Mouse (Mus musculus) common myeloid progenitor, adult 5-6 weeks (primary cell): ENCODE measurements around the gene Olfr47. TPM values are rescaled to one million over a fixed set of nuclear protein-coding genes. Genes with fewer than 3 reads are reported as not detected.
"Not testable (repeated sequence)": the region's sequence is repeated elsewhere in the genome, so short reads cannot be mapped to it uniquely, and the experiment has no call there.

Source experiments
- ATAC-seq: replicated peaks from 2 replicates; pipeline ENCODE4 v1.8.0; 2016; ENCODE audit warnings: low read depth, mild to moderate bottlenecking, moderate TSS enrichment, inconsistent platforms; ENCODE audit not compliant: poor library complexity, severe bottlenecking
- total RNA-seq: library from RNA; stranded (forward); fragments of 200-1000, 187-1606 nt; gene quantifications from 2 replicates; pipeline ENCODE4 v1.2.3, GENCODE M21; 2017

Olfr47 gene
- total RNA-seq, result not detected in 2 replicates

DNA sequence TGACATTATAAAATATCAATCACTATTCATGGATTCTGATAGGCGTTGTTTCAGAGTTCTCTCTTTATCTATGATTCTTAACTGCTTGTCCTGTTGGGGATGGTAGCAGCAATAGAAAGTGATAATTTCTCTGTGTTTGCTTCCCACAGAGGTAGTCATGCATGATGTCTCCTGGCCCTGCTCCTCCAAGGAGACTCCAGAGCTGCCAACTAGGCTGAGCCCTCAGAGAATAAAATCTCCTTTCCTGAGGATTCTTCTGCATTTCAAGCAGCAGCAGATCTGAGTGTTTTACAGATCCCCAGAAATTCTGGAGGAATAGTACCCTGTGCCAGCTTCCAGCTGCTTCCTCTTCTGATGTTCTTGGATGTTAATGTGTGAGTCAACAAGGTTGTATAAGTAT lies at the start of gene Olfr47:
Gene Olfr47 (plus strand): TSS at position 275 of the 400 bp plus-strand sequence.
- not testable (repeated sequence) for ATAC-seq

DNA sequence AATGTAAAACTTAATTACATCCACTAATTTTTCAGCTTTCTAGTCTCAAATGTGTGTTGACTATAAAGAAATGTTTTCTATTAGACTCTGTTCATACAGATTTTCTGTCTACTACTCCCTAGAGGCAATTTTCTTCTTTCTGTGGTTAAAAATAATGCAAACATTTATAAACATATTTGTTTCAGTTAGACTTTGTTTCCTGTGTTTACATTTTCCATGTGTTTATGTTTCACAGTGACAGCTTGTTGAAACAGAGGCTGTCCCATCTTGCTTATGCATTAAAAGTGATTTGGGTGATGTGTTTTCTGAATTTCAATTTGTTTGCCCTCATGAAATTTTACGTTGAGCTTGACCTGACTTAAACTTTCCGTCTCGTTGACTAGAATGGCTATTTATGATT lies 40.3 kb upstream of the Olfr47 start:
- ATAC-seq, result no peak

GRCm38 (mm10) chr6:43196781-43197180 lies 34.5 kb upstream of the Olfr47 start, which contains the start of gene Olfr435:
Gene Olfr435, plus strand, starts transcription at chr6:43197146.
- ATAC-seq, result no peak

DNA sequence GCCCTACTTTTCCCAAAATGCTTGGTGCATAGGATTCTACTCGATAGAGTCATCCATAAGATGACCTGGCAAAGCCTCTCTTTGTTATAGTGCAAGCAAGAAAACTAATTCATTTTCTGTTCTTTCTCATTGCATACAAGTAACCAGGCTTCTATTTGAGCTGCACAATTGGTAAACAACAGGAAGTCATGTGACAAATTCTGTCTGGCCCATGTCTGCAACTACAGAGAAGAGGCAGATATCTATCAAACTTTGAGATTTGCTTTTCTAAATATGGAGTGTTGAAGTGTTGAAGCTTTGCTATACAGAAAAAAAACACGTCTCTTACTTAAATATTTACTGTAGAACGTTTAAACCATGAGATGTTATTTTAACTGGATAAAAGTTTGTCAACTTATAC lies 33.2 kb upstream of the Olfr47 start:
- ATAC-seq, result no peak

- ATAC-seq, result no peak
Observed at GRCm38 (mm10) chr6:43202786-43203185, 28.5 kb upstream of the Olfr47 start.

- no peak for ATAC-seq
Observed at GRCm38 (mm10) chr6:43205355-43205754, 26.0 kb upstream of the Olfr47 start.

- not testable (repeated sequence) for ATAC-seq
Observed at GRCm38 (mm10) chr6:43212873-43213272, 18.5 kb upstream of the Olfr47 start, which contains the start of gene Olfr434. Gene Olfr434, plus strand, starts transcription at chr6:43213021.

- ATAC-seq, result peak; percentile 94
Observed at GRCm38 (mm10) chr6:43242061-43242460, 10.7 kb downstream of the Olfr47 start.

GRCm38 (mm10) chr6:43247396-43247795 lies 16.1 kb downstream of the Olfr47 start:
- no peak for ATAC-seq

DNA sequence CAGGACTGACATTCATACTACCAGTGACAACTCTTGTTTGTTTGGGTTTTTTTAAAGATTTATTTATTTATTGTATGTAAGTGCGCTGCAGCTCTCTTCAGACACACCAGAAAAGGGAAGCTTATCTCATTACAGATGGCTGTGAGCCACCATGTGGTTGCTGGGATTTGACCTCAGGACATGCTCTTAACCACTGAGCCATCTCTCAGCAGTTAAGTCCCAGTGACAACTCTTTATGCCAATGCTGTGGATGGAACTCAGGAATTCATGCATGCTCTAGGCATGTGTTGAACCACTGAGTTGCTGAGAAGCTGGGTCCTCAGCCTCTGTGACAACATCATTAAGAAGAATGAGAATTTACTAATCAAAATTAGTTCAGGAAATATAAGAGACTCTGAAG lies 21.7 kb downstream of the Olfr47 start:
- peak; percentile 80 for ATAC-seq

GRCm38 (mm10) chr6:43254193-43254926 lies 23.0 kb downstream of the Olfr47 start:
- peak; percentile 74 for ATAC-seq

GRCm38 (mm10) chr6:43260756-43261155 lies 29.4 kb downstream of the Olfr47 start:
- peak; percentile 38; the same call in 1 of the 2 replicates for ATAC-seq

- ATAC-seq, result peak; percentile 41
Observed at GRCm38 (mm10) chr6:43265363-43266041, 34.2 kb downstream of the Olfr47 start, which contains the start of gene Arhgef5. Gene Arhgef5, plus strand, starts transcription at chr6:43265582.

DNA sequence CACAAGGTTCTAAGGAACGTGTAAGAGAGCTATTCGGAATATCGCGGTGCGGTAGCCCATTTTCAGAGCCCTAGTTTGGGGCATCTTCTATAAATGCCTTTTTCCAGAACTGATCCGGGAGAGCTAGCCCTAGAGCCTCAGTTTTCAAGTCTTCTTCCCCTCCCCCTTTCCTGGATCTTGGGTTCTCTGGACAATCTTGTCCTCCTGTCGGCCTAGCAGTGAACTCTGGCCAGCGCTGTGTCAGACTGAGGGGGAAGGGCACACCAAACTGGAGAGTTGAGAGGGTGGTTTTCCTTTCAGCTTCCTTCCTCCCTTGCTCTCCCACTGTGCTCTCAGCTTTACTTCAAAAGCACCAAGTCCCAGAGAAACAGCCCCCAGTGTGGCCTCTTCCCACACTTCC lies 35.0 kb downstream of the Olfr47 start:
- ATAC-seq, result peak; percentile 79

DNA sequence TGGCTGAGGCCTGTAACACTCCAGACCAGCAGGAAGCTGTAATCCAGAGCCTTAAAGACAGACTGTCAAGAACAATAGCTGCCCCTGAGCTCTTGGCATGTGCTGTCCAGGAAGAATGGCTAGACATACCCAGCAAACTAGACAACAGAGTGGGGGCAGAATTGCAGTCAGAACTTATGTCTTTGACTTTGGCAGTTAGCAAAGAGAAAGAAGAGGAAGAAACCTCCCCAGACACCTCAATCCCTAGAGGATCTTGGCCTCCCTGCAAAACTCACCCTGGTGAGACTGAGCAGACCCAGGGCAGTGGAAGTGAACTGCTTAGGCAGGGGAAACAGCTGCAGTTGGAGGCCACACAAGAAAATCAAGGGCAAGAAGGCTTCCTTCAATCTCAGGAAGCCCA lies 41.3 kb downstream of the Olfr47 start:
- no peak for ATAC-seq

- no peak for ATAC-seq
Observed at GRCm38 (mm10) chr6:43274123-43274522, 42.8 kb downstream of the Olfr47 start.

DNA sequence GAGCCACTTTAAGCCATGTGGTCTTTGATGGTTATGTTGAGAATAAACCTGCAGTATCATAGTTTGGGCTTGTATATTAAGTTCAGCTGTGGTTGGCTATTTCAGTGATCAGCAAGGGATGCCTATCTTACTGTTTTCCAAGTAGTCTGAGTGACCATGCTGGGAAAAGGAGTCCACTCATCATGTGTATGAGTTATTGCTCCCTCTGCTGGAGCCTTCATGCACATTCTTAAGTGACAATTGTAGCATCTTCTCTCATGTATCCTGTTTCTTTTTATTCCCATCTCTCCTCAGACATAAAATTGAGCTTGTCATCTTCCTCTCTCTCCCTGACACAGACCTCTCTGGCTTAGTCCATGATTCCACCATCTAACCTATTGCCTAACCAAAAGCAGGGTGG lies 46.9 kb downstream of the Olfr47 start:
- peak; percentile 71; the same call in 1 of the 2 replicates for ATAC-seq

GRCm38 (mm10) chr6:43280481-43280880 lies 49.2 kb downstream of the Olfr47 start:
- ATAC-seq, result no peak
